8 mouse cellular contexts compared by ENCODE assay signal in the genomic region with DNA sequence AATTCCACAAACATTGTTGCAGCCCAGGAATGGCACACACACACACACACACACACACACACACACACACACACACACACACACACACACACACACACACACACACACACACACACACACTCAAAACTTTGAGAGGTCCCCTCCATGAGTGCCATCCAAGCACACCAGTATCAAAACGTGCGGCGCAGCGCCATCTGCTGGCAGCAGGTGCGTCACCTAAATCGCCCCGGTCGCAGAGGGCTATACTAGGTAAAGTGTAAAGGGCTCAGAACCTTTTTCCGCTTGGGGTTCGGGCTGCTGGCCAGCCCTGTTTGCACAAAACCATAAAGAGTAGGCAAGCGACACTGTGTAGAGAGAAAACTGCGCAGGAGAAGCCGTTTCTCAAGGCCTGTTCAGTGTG.
DNase-seq lines count a peak whose midpoint lies in the region; ATAC-seq and TF ChIP-seq lines count a peak whose summit lies in the region.

No protein-coding gene starts in this region.

- WGBS in forebrain, embryonic 15.5 days: under 1% methylated on average over 13 of the region's 13 CpGs
- 3% methylated on average over 13 of the region's 13 CpGs for WGBS in hindbrain, embryonic 12.5 days
- 2% methylated on average over 13 of the region's 13 CpGs for WGBS in lung, embryonic 14.5 days

- no peak overlapping the region for H3K27ac ChIP-seq in ES-E14 (ENCODE audit: insufficient read depth, low read depth, low read length, poor library complexity, severe bottlenecking)
- H3K27ac ChIP-seq in forebrain, embryonic 15.5 days (replicated peaks): no peak overlapping the region
- H3K27ac ChIP-seq in hindbrain, embryonic 12.5 days: no peak overlapping the region
- H3K27ac ChIP-seq in lung, embryonic 14.5 days (ENCODE audit: low read depth): no peak overlapping the region

- peak; percentile 87 for ATAC-seq in forebrain, embryonic 15.5 days (replicated peaks)
- peak; percentile 69; the same call in 1 of the 2 replicates for ATAC-seq in hindbrain, embryonic 12.5 days (ENCODE audit: low FRiP score)
- peak; percentile 56; the same call in 1 of the 2 replicates for ATAC-seq in lung, embryonic 14.5 days (ENCODE audit: insufficient read depth)

- H3K4me3 ChIP-seq in ES-E14 (ENCODE audit: insufficient read depth in 1 of 2, low read depth in 1 of 2, low read length in 2 of 2, poor library complexity in 1 of 2, severe bottlenecking in 1 of 2): peak overlapping the region in 1 of 2 experiments; percentile 5; a peak in 1 of 4 replicates
- no peak overlapping the region for H3K4me3 ChIP-seq in forebrain, embryonic 15.5 days
- no peak overlapping the region for H3K4me3 ChIP-seq in hindbrain, embryonic 12.5 days
- H3K4me3 ChIP-seq in lung, embryonic 14.5 days (ENCODE audit: low read depth, low read length): no peak overlapping the region

- peak overlapping the region; percentile 17; the same call in 1 of the 2 replicates for H3K4me2 ChIP-seq in forebrain, embryonic 15.5 days (replicated peaks)
- H3K4me2 ChIP-seq in hindbrain, embryonic 12.5 days (replicated peaks): peak overlapping the region; percentile 31; the same call in 1 of the 2 replicates
- H3K4me2 ChIP-seq in lung, embryonic 14.5 days: no peak overlapping the region

- no peaks in the 10 kb centered on the region; a peak in 1 of 4 replicates for H3K4me1 ChIP-seq in ES-E14 (ENCODE audit: control insufficient read depth in 2 of 2, insufficient read depth in 2 of 2, low read length in 2 of 2, poor library complexity in 1 of 2)
- H3K4me1 ChIP-seq in forebrain, embryonic 15.5 days: peaks cover 34% of the 10 kb centered on the region
- peaks cover 20% of the 10 kb centered on the region for H3K4me1 ChIP-seq in hindbrain, embryonic 12.5 days
- H3K4me1 ChIP-seq in lung, embryonic 14.5 days (ENCODE audit: insufficient read depth): no peaks in the 10 kb centered on the region

- peak; percentile 74 for DNase-seq in ES-E14 (ENCODE audit: low read depth, low spot score)
- peak; percentile 11 for DNase-seq in c-Kit-negative CD71-positive TER-119-positive erythroid progenitor cells, embryonic 14.5 days (ENCODE audit: low read depth, low spot score)
- DNase-seq in layer of hippocampus, adult 9-10 months (ENCODE audit: low spot score): peak; percentile 67
- DNase-seq in lung, embryonic 14.5 days: peak; percentile 92
- DNase-seq in retina, postnatal 1 day: peak; percentile 80
- peak; percentile 24 for DNase-seq in yolk sac, embryonic 10.5 days (ENCODE audit: low spot score)

- no peak overlapping the region for H3K9ac ChIP-seq in ES-E14 (ENCODE audit: insufficient read depth, low read depth, low read length, poor library complexity, severe bottlenecking)
- H3K9ac ChIP-seq in forebrain, embryonic 15.5 days (replicated peaks): no peak overlapping the region
- 0 out of 2 replicates have a peak overlapping the region, but pooled peaks have one; percentile 19 for H3K9ac ChIP-seq in hindbrain, embryonic 12.5 days
- H3K9ac ChIP-seq in lung, embryonic 14.5 days: no peak overlapping the region

- no peaks in the 10 kb centered on the region for H3K9me3 ChIP-seq in ES-E14 (ENCODE audit: control insufficient read depth, insufficient read depth, low read depth, low read length)
- no peaks in the 10 kb centered on the region for H3K9me3 ChIP-seq in forebrain, embryonic 15.5 days
- no peaks in the 10 kb centered on the region for H3K9me3 ChIP-seq in hindbrain, embryonic 12.5 days (replicated peaks)
- no peaks in the 10 kb centered on the region for H3K9me3 ChIP-seq in lung, embryonic 14.5 days (ENCODE audit: low read depth, low read length)

- peak; percentile 93 for TF ChIP-seq CTCF in lung, embryonic 14.5 days (IDR thresholded peaks at IDR 0.05; ENCODE audit: low read depth)

- in situ Hi-C loops in ES-E14 (cut with MboI; ENCODE audit: low sequenced_read_pairs in 2 of 2, unreplicated experiment in 2 of 2): no loop called here

- no peaks in the 10 kb centered on the region for H3K36me3 ChIP-seq in ES-E14 (ENCODE audit: control insufficient read depth, insufficient read depth, low read length, poor library complexity, severe bottlenecking)
- no peaks in the 10 kb centered on the region for H3K36me3 ChIP-seq in forebrain, embryonic 15.5 days
- H3K36me3 ChIP-seq in hindbrain, embryonic 12.5 days: no peaks in the 10 kb centered on the region
- H3K36me3 ChIP-seq in lung, embryonic 14.5 days (ENCODE audit: insufficient read depth): no peaks in the 10 kb centered on the region

- peaks cover 13% of the 10 kb centered on the region; the same call in 1 of the 2 replicates for H3K27me3 ChIP-seq in forebrain, embryonic 15.5 days
- peaks cover 26% of the 10 kb centered on the region for H3K27me3 ChIP-seq in hindbrain, embryonic 12.5 days
- H3K27me3 ChIP-seq in lung, embryonic 14.5 days (ENCODE audit: insufficient read depth, low read length): peaks cover 37% of the 10 kb centered on the region

TF ChIP-seq in ES-E14, 5 proteins besides CTCF, POLR2A, EP300 and RAD21:
- no peak for TF ChIP-seq HCFC1 (IDR thresholded peaks at IDR 0.05; ENCODE audit: borderline replicate concordance, insufficient read depth, low read length)
- TF ChIP-seq ZC3H11A (IDR thresholded peaks at IDR 0.05; ENCODE audit: borderline replicate concordance, low read depth, low read length): peak; percentile 84
- TF ChIP-seq MAFK (IDR thresholded peaks at IDR 0.05; ENCODE audit: insufficient read depth, low read depth, low read length): no peak
- no peak for TF ChIP-seq CHD2 (IDR thresholded peaks at IDR 0.05; ENCODE audit: low read depth, low read length)
- no peak for TF ChIP-seq ZNF384 (IDR thresholded peaks at IDR 0.05; ENCODE audit: low read depth, low read length)

Comparison
In these comparisons a context has a peak if more than half of its experiments do, and no peak if none do; other contexts are left out.
1. DNase-seq: peak in every context shown above with its lines; median percentile 92 in lung, embryonic 14.5 days; 80 in retina, postnatal 1 day; 74 in ES-E14; 67 in layer of hippocampus, adult 9-10 months; 24 in yolk sac, embryonic 10.5 days; 11 in c-Kit-negative CD71-positive TER-119-positive erythroid progenitor cells, embryonic 14.5 days.